Mouse (Mus musculus): ENCODE measurements around the gene Gm20517. TPM values are rescaled to one million over a fixed set of nuclear protein-coding genes. Genes with fewer than 3 reads are reported as not detected.

Gm20517 gene
- polyA plus RNA-seq, 1 experiment from 2014 or later: 0.81 TPM

- Histone ChIP-seq H3K9ac (no peak overlapping the region), H3K27ac (no peak overlapping the region), H3K36me3 (no peaks in the 10 kb centered on the region), H3K9me3 (replicated peaks) (no peaks in the 10 kb centered on the region), H3K4me3 (replicated peaks) (no peak overlapping the region), H3K4me1 (peaks cover 48% of the 10 kb centered on the region), H3K27me3 (peaks cover 14% of the 10 kb centered on the region; the same call in 1 of the 2 replicates), H3K4me2 (no peak overlapping the region)
- 86% methylated on average over 3 of the region's 3 CpGs for WGBS
- no peak for ATAC-seq (replicated peaks; ENCODE audit: low FRiP score)
These were observed 80.3 kb downstream of the Gm20517 start for GRCm38 (mm10) chr17:47691650-47692049.

GRCm38 (mm10) chr17:47693671-47694441 lies 82.5 kb downstream of the Gm20517 start:
- no peak for ATAC-seq (replicated peaks; ENCODE audit: low FRiP score)
- peak overlapping the region; percentile 83 for H3K4me3 ChIP-seq (replicated peaks)
- H3K4me1 ChIP-seq: peaks cover 34% of the 10 kb centered on the region
- H3K36me3 ChIP-seq: 0 out of 2 replicates have a peak, but pooled peaks cover 3% of the 10 kb centered on the region
- 24% methylated on average over 13 of the region's 13 CpGs for WGBS
- peak overlapping the region; percentile 85 for H3K27ac ChIP-seq
- peak overlapping the region; percentile 95 for H3K4me2 ChIP-seq
- H3K9me3 ChIP-seq (replicated peaks): no peaks in the 10 kb centered on the region
- peaks cover 14% of the 10 kb centered on the region; the same call in 1 of the 2 replicates for H3K27me3 ChIP-seq
- H3K9ac ChIP-seq: peak overlapping the region; percentile 89

- Histone ChIP-seq H3K9ac (peak within 1 kb of the TSS; percentile 89), H3K4me1 (peaks cover 30% of the 10 kb centered on the region), H3K27ac (peak within 1 kb of the TSS; percentile 85), H3K9me3 (replicated peaks) (no peaks in the 10 kb centered on the region), H3K36me3 (0 out of 2 replicates have a peak, but pooled peaks cover 5% of the 10 kb centered on the region), H3K4me3 (replicated peaks) (peak within 1 kb of the TSS; percentile 83), H3K4me2 (peak within 1 kb of the TSS; percentile 95), H3K27me3 (peaks cover 14% of the 10 kb centered on the region; the same call in 1 of the 2 replicates)
- no peak for ATAC-seq (replicated peaks; ENCODE audit: low FRiP score)
- 0% methylated on average over 3 of the region's 3 CpGs for WGBS
These were observed 82.9 kb downstream of the Gm20517 start, which contains the start of gene Gm21981 for GRCm38 (mm10) chr17:47694442-47694502. Gm21981 (minus strand) TSS chr17:47694455.

- WGBS: under 1% methylated on average over 79 of the region's 82 CpGs
- Histone ChIP-seq H3K9me3 (replicated peaks) (no peaks in the 10 kb centered on the region), H3K4me1 (peaks cover 26% of the 10 kb centered on the region), H3K27ac (peak within 1 kb of the TSS; percentile 85), H3K27me3 (peaks cover 14% of the 10 kb centered on the region; the same call in 1 of the 2 replicates), H3K9ac (peak within 1 kb of the TSS; percentile 89), H3K4me2 (peak within 1 kb of the TSS; percentile 95), H3K36me3 (0 out of 2 replicates have a peak, but pooled peaks cover 9% of the 10 kb centered on the region), H3K4me3 (replicated peaks) (peak within 1 kb of the TSS; percentile 83)
- peak; percentile 95 for ATAC-seq (replicated peaks; ENCODE audit: low FRiP score)
These were observed 83.3 kb downstream of the Gm20517 start, which contains the start of gene Prickle4 for GRCm38 (mm10) chr17:47694503-47695336. Prickle4 (minus strand) TSS chr17:47694736.

- H3K27me3 ChIP-seq: peaks cover 14% of the 10 kb centered on the region; the same call in 1 of the 2 replicates
- H3K4me3 ChIP-seq (replicated peaks): peak overlapping the region; percentile 83
- H3K36me3 ChIP-seq: peaks cover 14% of the 10 kb centered on the region; the same call in 1 of the 2 replicates
- WGBS: under 1% methylated on average over 20 of the region's 23 CpGs
- no peak for ATAC-seq (replicated peaks; ENCODE audit: low FRiP score)
- peak overlapping the region; percentile 89 for H3K9ac ChIP-seq
- H3K27ac ChIP-seq: peak overlapping the region; percentile 85
- H3K9me3 ChIP-seq (replicated peaks): no peaks in the 10 kb centered on the region
- H3K4me2 ChIP-seq: peak overlapping the region; percentile 95
- H3K4me1 ChIP-seq: peaks cover 22% of the 10 kb centered on the region
These were observed 83.9 kb downstream of the Gm20517 start for GRCm38 (mm10) chr17:47695337-47695710.

- no peak overlapping the region for H3K4me2 ChIP-seq
- WGBS: 82% methylated on average over 10 of the region's 10 CpGs
- H3K4me3 ChIP-seq (replicated peaks): no peak overlapping the region
- peaks cover 32% of the 10 kb centered on the region for H3K36me3 ChIP-seq
- ATAC-seq (replicated peaks; ENCODE audit: low FRiP score): no peak
- H3K27me3 ChIP-seq: peaks cover 17% of the 10 kb centered on the region
- no peak overlapping the region for H3K9ac ChIP-seq
- H3K4me1 ChIP-seq: peaks cover 23% of the 10 kb centered on the region
- no peaks in the 10 kb centered on the region for H3K9me3 ChIP-seq (replicated peaks)
- H3K27ac ChIP-seq: peak overlapping the region; percentile 60; the same call in 1 of the 2 replicates
These were observed 86.8 kb downstream of the Gm20517 start for GRCm38 (mm10) chr17:47698156-47698555.

GRCm38 (mm10) chr17:47699055-47699454 lies 87.7 kb downstream of the Gm20517 start:
- H3K27ac ChIP-seq: no peak overlapping the region
- 75% methylated on average over 2 of the region's 2 CpGs for WGBS
- ATAC-seq (replicated peaks; ENCODE audit: low FRiP score): no peak
- no peaks in the 10 kb centered on the region for H3K9me3 ChIP-seq (replicated peaks)
- no peak overlapping the region for H3K9ac ChIP-seq
- peaks cover 15% of the 10 kb centered on the region for H3K27me3 ChIP-seq
- peaks cover 34% of the 10 kb centered on the region for H3K36me3 ChIP-seq
- H3K4me2 ChIP-seq: no peak overlapping the region
- peaks cover 18% of the 10 kb centered on the region for H3K4me1 ChIP-seq
- no peak overlapping the region for H3K4me3 ChIP-seq (replicated peaks)

- Histone ChIP-seq H3K9me3 (replicated peaks) (no peaks in the 10 kb centered on the region), H3K4me2 (no peak overlapping the region), H3K36me3 (peaks cover 38% of the 10 kb centered on the region), H3K9ac (no peak overlapping the region), H3K27ac (no peak overlapping the region), H3K27me3 (peaks cover 16% of the 10 kb centered on the region), H3K4me1 (peaks cover 6% of the 10 kb centered on the region), H3K4me3 (replicated peaks) (no peak overlapping the region)
- no peak for ATAC-seq (replicated peaks; ENCODE audit: low FRiP score)
- WGBS: 78% methylated on average over 9 of the region's 9 CpGs
These were observed 90.4 kb downstream of the Gm20517 start for GRCm38 (mm10) chr17:47701793-47702192.

GRCm38 (mm10) chr17:47702548-47703345 lies 91.4 kb downstream of the Gm20517 start:
- H3K9ac ChIP-seq: no peak overlapping the region
- peaks cover 38% of the 10 kb centered on the region for H3K36me3 ChIP-seq
- no peak overlapping the region for H3K4me3 ChIP-seq (replicated peaks)
- no peak for ATAC-seq (replicated peaks; ENCODE audit: low FRiP score)
- 41% methylated on average over 28 of the region's 28 CpGs for WGBS
- no peak overlapping the region for H3K27ac ChIP-seq
- H3K27me3 ChIP-seq: peaks cover 16% of the 10 kb centered on the region
- no peaks in the 10 kb centered on the region for H3K9me3 ChIP-seq (replicated peaks)
- no peak overlapping the region for H3K4me2 ChIP-seq
- peaks cover 6% of the 10 kb centered on the region for H3K4me1 ChIP-seq

- no peak for ATAC-seq (replicated peaks; ENCODE audit: low FRiP score)
- no peak overlapping the region for H3K4me3 ChIP-seq (replicated peaks)
- H3K4me1 ChIP-seq: peaks cover 6% of the 10 kb centered on the region
- H3K9ac ChIP-seq: no peak overlapping the region
- 29% methylated on average over 20 of the region's 20 CpGs for WGBS
- H3K27me3 ChIP-seq: peaks cover 16% of the 10 kb centered on the region
- H3K36me3 ChIP-seq: peaks cover 35% of the 10 kb centered on the region
- no peak overlapping the region for H3K27ac ChIP-seq
- H3K4me2 ChIP-seq: no peak overlapping the region
- no peaks in the 10 kb centered on the region for H3K9me3 ChIP-seq (replicated peaks)
These were observed 92.2 kb downstream of the Gm20517 start for GRCm38 (mm10) chr17:47703556-47703955.

- Histone ChIP-seq H3K4me2 (no peak overlapping the region), H3K27ac (no peak overlapping the region), H3K9me3 (replicated peaks) (no peaks in the 10 kb centered on the region), H3K4me1 (peaks cover 6% of the 10 kb centered on the region), H3K36me3 (peaks cover 29% of the 10 kb centered on the region), H3K9ac (no peak overlapping the region), H3K4me3 (replicated peaks) (no peak overlapping the region), H3K27me3 (peaks cover 16% of the 10 kb centered on the region)
- WGBS: 87% methylated on average over 4 of the region's 4 CpGs
- no peak for ATAC-seq (replicated peaks; ENCODE audit: low FRiP score)
These were observed 93.3 kb downstream of the Gm20517 start for GRCm38 (mm10) chr17:47704692-47705091.

All from kidney, embryonic 15.5 days (tissue).